Mouse (Mus musculus): ENCODE results near the gene Tapbpl.
"Not testable (repeated sequence)": the region's sequence is repeated elsewhere in the genome, so short reads cannot be mapped to it uniquely, and the experiment has no call there.

Tapbpl gene

GRCm38 (mm10) chr6:125231117-125232044 is at the start of gene Tapbpl:
Gene Tapbpl (minus strand): TSS chr6:125231860.
- DNase-seq (ENCODE audit: low read depth, low spot score): no peak

GRCm38 (mm10) chr6:125279729-125280128 is 48.1 kb upstream of the Tapbpl start:
- DNase-seq (ENCODE audit: low read depth, low spot score): no peak

GRCm38 (mm10) chr6:125274841-125275563 is 43.3 kb upstream of the Tapbpl start:
- peak; percentile 8 for DNase-seq (ENCODE audit: low read depth, low spot score)

GRCm38 (mm10) chr6:125272228-125272785 is 40.6 kb upstream of the Tapbpl start:
- DNase-seq (ENCODE audit: low read depth, low spot score): no peak

- peak; percentile 72 for DNase-seq (ENCODE audit: low read depth, low spot score)
Observed at GRCm38 (mm10) chr6:125271455-125272227, 40.0 kb upstream of the Tapbpl start.

GRCm38 (mm10) chr6:125268799-125269198 is 37.1 kb upstream of the Tapbpl start:
- DNase-seq (ENCODE audit: low read depth, low spot score): no peak

GRCm38 (mm10) chr6:125267469-125267868 is 35.8 kb upstream of the Tapbpl start:
- no peak for DNase-seq (ENCODE audit: low read depth, low spot score)

GRCm38 (mm10) chr6:125266600-125266999 is 34.9 kb upstream of the Tapbpl start:
- not testable (repeated sequence) for DNase-seq (ENCODE audit: low read depth, low spot score)

GRCm38 (mm10) chr6:125266091-125266490 is 34.4 kb upstream of the Tapbpl start:
- DNase-seq (ENCODE audit: low read depth, low spot score): no peak

- no peak for DNase-seq (ENCODE audit: low read depth, low spot score)
Observed at GRCm38 (mm10) chr6:125265239-125265638, 33.6 kb upstream of the Tapbpl start.

GRCm38 (mm10) chr6:125264219-125264618 is 32.6 kb upstream of the Tapbpl start:
- DNase-seq (ENCODE audit: low read depth, low spot score): no peak

GRCm38 (mm10) chr6:125260006-125260555 is 28.4 kb upstream of the Tapbpl start:
- DNase-seq (ENCODE audit: low read depth, low spot score): no peak

GRCm38 (mm10) chr6:125256222-125256966 is 24.7 kb upstream of the Tapbpl start:
- DNase-seq (ENCODE audit: low read depth, low spot score): no peak

GRCm38 (mm10) chr6:125255516-125256044 is 23.9 kb upstream of the Tapbpl start:
- no peak for DNase-seq (ENCODE audit: low read depth, low spot score)

- no peak for DNase-seq (ENCODE audit: low read depth, low spot score)
Observed at GRCm38 (mm10) chr6:125253863-125254715, 22.4 kb upstream of the Tapbpl start.

GRCm38 (mm10) chr6:125252711-125253110 is 21.1 kb upstream of the Tapbpl start:
- DNase-seq (ENCODE audit: low read depth, low spot score): no peak

- no peak for DNase-seq (ENCODE audit: low read depth, low spot score)
Observed at GRCm38 (mm10) chr6:125252285-125252684, 20.6 kb upstream of the Tapbpl start.

- no peak for DNase-seq (ENCODE audit: low read depth, low spot score)
Observed at GRCm38 (mm10) chr6:125244551-125244950, 12.9 kb upstream of the Tapbpl start.

GRCm38 (mm10) chr6:125241566-125241965 is 9.9 kb upstream of the Tapbpl start:
- no peak for DNase-seq (ENCODE audit: low read depth, low spot score)

Data from retina, adult 2 months (tissue).